In genomic region chr5:24733771-24734426, GRCm38 (mm10) we compare ENCODE assay signal across 13 mouse cellular contexts. TPM values are rescaled to one million over a fixed set of nuclear protein-coding genes. Genes with fewer than 3 reads are reported as not detected.
DNase-seq lines count a peak whose midpoint lies in the region; ATAC-seq and TF ChIP-seq lines count a peak whose summit lies in the region.
"Had no signal": no experiment of that assay in that cellular context is flagged by ENCODE, and none has a peak within 500 bp of the region (broad histone marks: within the 10 kb centered on the region; RNA-seq: fewer than 3 reads in every experiment).

No protein-coding gene starts in this region.

- peaks cover 37% of the 10 kb centered on the region for H3K4me1 ChIP-seq in intestine, embryonic 14.5 days (replicated peaks; ENCODE audit: control insufficient read depth, insufficient read depth, low read length)
- 0 out of 2 replicates have a peak, but pooled peaks cover 3% of the 10 kb centered on the region for H3K4me1 ChIP-seq in intestine, postnatal 0 days (replicated peaks; ENCODE audit: control insufficient read depth, insufficient read depth, low read length)
- H3K4me1 ChIP-seq in lung, postnatal 0 days (ENCODE audit: insufficient read depth, low read depth, low read length): no peaks in the 10 kb centered on the region; the same call in 1 of the 2 replicates
- peaks cover 25% of the 10 kb centered on the region for H3K4me1 ChIP-seq in intestine, embryonic 16.5 days (ENCODE audit: control insufficient read depth, insufficient read depth, low read length)

- no peak overlapping the region for H3K4me2 ChIP-seq in intestine, embryonic 14.5 days (ENCODE audit: low read length)
- H3K4me2 ChIP-seq in intestine, postnatal 0 days (replicated peaks; ENCODE audit: low read depth): no peak overlapping the region
- H3K4me2 ChIP-seq in lung, postnatal 0 days (replicated peaks; ENCODE audit: low read depth, low read length): no peak overlapping the region
- H3K4me2 ChIP-seq in intestine, embryonic 16.5 days (ENCODE audit: low read depth, low read length): no peak overlapping the region
- H3K4me2 ChIP-seq: midbrain, embryonic 12.5 days; neural tube, embryonic 13.5 days had no signal

- no peak for DNase-seq in intestine, embryonic 14.5 days (ENCODE audit: low spot score)
- no peak for DNase-seq in lung, postnatal 0 days (ENCODE audit: low spot score)
- DNase-seq in lung, postnatal 25 days (ENCODE audit: low spot score): no peak
- DNase-seq in urinary bladder, postnatal 4 days (ENCODE audit: low spot score in 2 of 2): no peak
- DNase-seq in frontal cortex, adult 2 months (ENCODE audit: extremely low spot score in 1 of 2, low spot score in 1 of 2): no peak
- DNase-seq: adrenal gland, postnatal 14 days; right cerebral cortex, adult 18-20 months; thymus, adult 2 months had no signal

- H3K36me3 ChIP-seq in intestine, embryonic 14.5 days (ENCODE audit: control insufficient read depth, insufficient read depth, low read length): no peaks in the 10 kb centered on the region
- H3K36me3 ChIP-seq in intestine, postnatal 0 days (ENCODE audit: control insufficient read depth, insufficient read depth): no peaks in the 10 kb centered on the region
- H3K36me3 ChIP-seq in lung, postnatal 0 days (ENCODE audit: insufficient read depth, low read length): no peaks in the 10 kb centered on the region
- H3K36me3 ChIP-seq in intestine, embryonic 16.5 days (ENCODE audit: control insufficient read depth, insufficient read depth, low read length): no peaks in the 10 kb centered on the region
- H3K36me3 ChIP-seq: midbrain, embryonic 12.5 days; neural tube, embryonic 13.5 days had no signal

- TF ChIP-seq EP300 in lung, postnatal 0 days (IDR thresholded peaks at IDR 0.05): no peak

- peak overlapping the region; percentile 43; the same call in 1 of the 2 replicates for H3K27ac ChIP-seq in intestine, embryonic 14.5 days (ENCODE audit: low read depth)
- no peak overlapping the region; the same call in 1 of the 2 replicates for H3K27ac ChIP-seq in intestine, postnatal 0 days (ENCODE audit: low read depth, low read length)
- peak overlapping the region; percentile 26; the same call in 1 of the 2 replicates for H3K27ac ChIP-seq in lung, postnatal 0 days (ENCODE audit: low read length)
- H3K27ac ChIP-seq in intestine, embryonic 16.5 days (ENCODE audit: low read length): peak overlapping the region; percentile 31; the same call in 1 of the 2 replicates
- H3K27ac ChIP-seq: midbrain, embryonic 12.5 days; neural tube, embryonic 13.5 days had no signal

- TF ChIP-seq CTCF in intestine, postnatal 0 days (IDR thresholded peaks at IDR 0.05; ENCODE audit: low read depth): no peak
- no peak for TF ChIP-seq CTCF in lung, postnatal 0 days (IDR thresholded peaks at IDR 0.05)

- WGBS in intestine, embryonic 14.5 days: 47% methylated on average over 7 of the region's 7 CpGs
- WGBS in intestine, postnatal 0 days: 46% methylated on average over 7 of the region's 7 CpGs
- 45% methylated on average over 7 of the region's 7 CpGs for WGBS in lung, postnatal 0 days
- 41% methylated on average over 7 of the region's 7 CpGs for WGBS in intestine, embryonic 16.5 days

- no peak overlapping the region for H3K4me3 ChIP-seq in intestine, embryonic 14.5 days (ENCODE audit: low read depth, low read length)
- H3K4me3 ChIP-seq in intestine, postnatal 0 days (ENCODE audit: low read depth, low read length): no peak overlapping the region
- no peak overlapping the region for H3K4me3 ChIP-seq in lung, postnatal 0 days (ENCODE audit: low read depth, low read length)
- no peak overlapping the region for H3K4me3 ChIP-seq in intestine, embryonic 16.5 days (ENCODE audit: low read length)
- H3K4me3 ChIP-seq: midbrain, embryonic 12.5 days; neural tube, embryonic 13.5 days had no signal

- H3K9me3 ChIP-seq in intestine, embryonic 14.5 days (ENCODE audit: control insufficient read depth, low read length): no peaks in the 10 kb centered on the region
- no peaks in the 10 kb centered on the region for H3K9me3 ChIP-seq in intestine, postnatal 0 days (ENCODE audit: control insufficient read depth)
- H3K9me3 ChIP-seq in lung, postnatal 0 days (ENCODE audit: low read length): no peaks in the 10 kb centered on the region
- H3K9me3 ChIP-seq in intestine, embryonic 16.5 days (ENCODE audit: control insufficient read depth, low read length): no peaks in the 10 kb centered on the region
- H3K9me3 ChIP-seq: midbrain, embryonic 12.5 days; neural tube, embryonic 13.5 days had no signal

- H3K9ac ChIP-seq in intestine, embryonic 14.5 days (ENCODE audit: low read length): no peak overlapping the region
- no peak overlapping the region for H3K9ac ChIP-seq in intestine, postnatal 0 days (ENCODE audit: low read depth, low read length)
- no peak overlapping the region for H3K9ac ChIP-seq in lung, postnatal 0 days (replicated peaks; ENCODE audit: low read depth)
- H3K9ac ChIP-seq in intestine, embryonic 16.5 days (ENCODE audit: low read depth, low read length): no peak overlapping the region
- H3K9ac ChIP-seq: midbrain, embryonic 12.5 days; neural tube, embryonic 13.5 days had no signal

- H3K27me3 ChIP-seq in intestine, embryonic 14.5 days (replicated peaks; ENCODE audit: control insufficient read depth, insufficient read depth, low read length): no peaks in the 10 kb centered on the region
- H3K27me3 ChIP-seq in intestine, postnatal 0 days (replicated peaks; ENCODE audit: control insufficient read depth, insufficient read depth, low read length): peaks cover 30% of the 10 kb centered on the region
- no peaks in the 10 kb centered on the region for H3K27me3 ChIP-seq in lung, postnatal 0 days (replicated peaks; ENCODE audit: insufficient read depth, low read length)
- H3K27me3 ChIP-seq in intestine, embryonic 16.5 days (replicated peaks; ENCODE audit: control insufficient read depth, insufficient read depth, low read length): no peaks in the 10 kb centered on the region; the same call in 1 of the 2 replicates

- ATAC-seq in intestine, embryonic 14.5 days (replicated peaks; ENCODE audit: low FRiP score, low TSS enrichment, low read depth): no peak
- ATAC-seq in intestine, postnatal 0 days: no peak
- ATAC-seq in lung, postnatal 0 days: no peak
- ATAC-seq in intestine, embryonic 16.5 days: 0 out of 2 replicates have a peak, but pooled peaks have one; percentile 23

RNA-seq across cellular contexts. Expression of gene Wdr86, which starts 3.4 kb away (rescaled TPM):
- polyA plus RNA-seq in intestine, embryonic 14.5 days (2014; fragmentation: Nextera tagmentation; extraction: Ambion mirVana): 17.6 and 18.7 TPM in 2 replicates
- 2.7 and 2.9 TPM in 2 replicates for polyA plus RNA-seq in intestine, postnatal 0 days (2015; fragmentation: Nextera tagmentation; extraction: Ambion mirVana)
- polyA plus RNA-seq in lung, postnatal 0 days (2015; fragmentation: Nextera tagmentation; extraction: Ambion mirVana): 11.0 and 12.5 TPM in 2 replicates
- 6.8 and 8.4 TPM in 2 replicates for polyA plus RNA-seq in intestine, embryonic 16.5 days (2015; fragmentation: Nextera tagmentation; extraction: Ambion mirVana)
- polyA plus RNA-seq in frontal cortex, adult 2 months (2012; rRNA removed): 1.1 and 1.3 TPM in 2 replicates

RNA-seq across cellular contexts. Expression of gene Crygn, which starts 23.9 kb away (rescaled TPM):
- polyA plus RNA-seq in intestine, embryonic 14.5 days (2014; fragmentation: Nextera tagmentation; extraction: Ambion mirVana): 1.3 and 2.3 TPM in 2 replicates
- polyA plus RNA-seq in intestine, postnatal 0 days (2015; fragmentation: Nextera tagmentation; extraction: Ambion mirVana): 7.3 and 8.1 TPM in 2 replicates
- 5.8 TPM in 2 replicates for polyA plus RNA-seq in lung, postnatal 0 days (2015; fragmentation: Nextera tagmentation; extraction: Ambion mirVana)
- polyA plus RNA-seq in intestine, embryonic 16.5 days (2015; fragmentation: Nextera tagmentation; extraction: Ambion mirVana): 1.0 and 1.4 TPM in 2 replicates
- polyA plus RNA-seq in frontal cortex, adult 2 months (2012; rRNA removed): not detected in 2 replicates
- polyA plus RNA-seq: heart, embryonic 14.5 days; midbrain, embryonic 12.5 days had no signal

RNA-seq across cellular contexts. Expression of gene Nub1, which starts 48.6 kb away (rescaled TPM):
- polyA plus RNA-seq in intestine, embryonic 14.5 days (2014; fragmentation: Nextera tagmentation; extraction: Ambion mirVana): 34.0 and 36.6 TPM in 2 replicates
- polyA plus RNA-seq in intestine, postnatal 0 days (2015; fragmentation: Nextera tagmentation; extraction: Ambion mirVana): 18.0 and 19.4 TPM in 2 replicates
- 33.0 and 34.5 TPM in 2 replicates for polyA plus RNA-seq in lung, postnatal 0 days (2015; fragmentation: Nextera tagmentation; extraction: Ambion mirVana)
- 26.7 and 28.1 TPM in 2 replicates for polyA plus RNA-seq in intestine, embryonic 16.5 days (2015; fragmentation: Nextera tagmentation; extraction: Ambion mirVana)
- polyA plus RNA-seq in frontal cortex, adult 2 months (2012; rRNA removed): 79.9 and 80.0 TPM in 2 replicates
